Comparison of ENCODE assay signal across 13 mouse cellular contexts in the genomic region with DNA sequence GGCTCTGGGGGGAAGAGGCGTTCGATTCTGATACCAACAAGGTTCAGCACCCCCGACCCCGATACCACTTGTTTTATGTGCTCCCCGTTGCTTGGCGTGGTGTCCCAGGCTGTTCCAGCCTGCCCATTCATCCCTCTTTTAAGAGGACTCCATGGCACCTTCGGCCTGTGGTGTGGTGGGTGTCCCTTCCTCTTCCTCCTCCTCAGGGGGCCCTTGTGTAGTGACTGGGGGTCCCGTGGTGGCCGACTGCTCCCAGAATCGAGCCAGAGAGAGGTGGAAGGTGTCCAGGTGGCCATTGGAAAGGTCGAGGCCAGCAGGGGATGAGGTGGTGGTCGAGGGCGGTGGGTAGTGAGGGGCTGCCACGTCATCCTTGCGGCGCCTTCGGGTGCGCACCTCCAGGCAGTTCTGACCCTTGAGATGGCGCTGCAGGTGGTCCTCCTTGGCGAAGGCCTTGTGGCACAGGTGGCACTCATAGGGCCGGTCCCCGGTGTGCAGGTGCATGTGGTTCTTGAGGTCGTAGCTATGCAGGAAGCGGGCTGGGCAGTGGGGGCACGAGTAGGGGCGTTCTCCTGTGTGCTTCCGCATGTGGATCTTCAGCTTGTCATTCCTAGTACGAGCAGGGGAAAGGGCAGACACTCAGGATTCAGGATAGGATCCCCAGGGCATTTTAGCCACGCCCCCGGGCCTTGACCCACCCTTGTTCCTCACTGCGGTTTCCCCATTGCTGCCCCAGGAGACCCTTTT. TPM values are rescaled to one million over a fixed set of nuclear protein-coding genes. Genes with fewer than 3 reads are reported as not detected.
A peak's percentile ranks its signal among the peaks of the same experiment; 100 is the strongest.
DNase-seq lines count a peak whose midpoint lies in the region; ATAC-seq lines count a peak whose summit lies in the region.
"Had no signal": no experiment of that assay in that cellular context is flagged by ENCODE, and none has a peak within 500 bp of the region (broad histone marks: within the 10 kb centered on the region; RNA-seq: fewer than 3 reads in every experiment).

No protein-coding gene starts in this region.

- H3K4me2 ChIP-seq in midbrain, embryonic 13.5 days (replicated peaks) = peak overlapping the region; percentile 84

- no peak overlapping the region for H3K4me3 ChIP-seq in midbrain, embryonic 13.5 days (replicated peaks)

- H3K27ac ChIP-seq in midbrain, embryonic 13.5 days = no peak overlapping the region

- H3K9ac ChIP-seq in midbrain, embryonic 13.5 days (replicated peaks) = 0 out of 2 replicates have a peak overlapping the region, but pooled peaks have one; percentile 78

- H3K36me3 ChIP-seq in midbrain, embryonic 13.5 days = no peaks in the 10 kb centered on the region

- DNase-seq in heart, adult 11 months = peak; percentile 94
- no peak for DNase-seq in heart, postnatal 10 days
- DNase-seq in spleen, postnatal 36 days (ENCODE audit: low spot score in 2 of 2) = peak; percentile 54 to 57
- DNase-seq in spleen, adult 12 weeks (ENCODE audit: low spot score) = no peak
- DNase-seq in thymus, postnatal 36 days = peak; percentile 46 to 65
- no peak for DNase-seq in ovary, adult 18-20 months (ENCODE audit: low spot score)
- no peak for DNase-seq in cerebellum, postnatal 36 days
- DNase-seq: forebrain, postnatal 0 days; heart, postnatal 4 days; lung, postnatal 36 days had no signal

- H3K27me3 ChIP-seq in midbrain, embryonic 13.5 days = no peaks in the 10 kb centered on the region

- H3K9me3 ChIP-seq in midbrain, embryonic 13.5 days = no peaks in the 10 kb centered on the region
- H3K9me3 ChIP-seq: G1E had no signal

- intact Hi-C loops in heart, postnatal 10 days (cut with DNase I) = loop anchor here (2.0 kb wide), 1 partner anchor 105 kb away; no protein-coding TSS in a partner anchor

- WGBS in midbrain, embryonic 13.5 days = 86% methylated on average over 31 of the region's 31 CpGs

- H3K4me1 ChIP-seq in midbrain, embryonic 13.5 days (replicated peaks) = peaks cover 24% of the 10 kb centered on the region

- ATAC-seq in midbrain, embryonic 13.5 days = no peak

RNA-seq across cellular contexts. Expression of a gene that starts 14.5 kb away (rescaled TPM):
- under 1 TPM; 0.43 to 0.57 TPM for total RNA-seq in heart, postnatal 10 days (2021)
- polyA plus RNA-seq in midbrain, embryonic 13.5 days (2015; fragmentation: Nextera tagmentation; extraction: Ambion mirVana) = 0.88 and 0.93 TPM in 2 replicates
- total RNA-seq: forebrain, postnatal 0 days had no signal
- polyA plus RNA-seq: G1E had no signal

RNA-seq across cellular contexts. Expression of a gene that starts 15.0 kb away (rescaled TPM):
- 10 to 100 TPM; 20.2 to 25.6 TPM for total RNA-seq in heart, postnatal 10 days (2021)
- 0.45 and 0.54 TPM in 2 replicates for polyA plus RNA-seq in midbrain, embryonic 13.5 days (2015; fragmentation: Nextera tagmentation; extraction: Ambion mirVana)

RNA-seq across cellular contexts. Expression of a gene that starts 17.8 kb away (rescaled TPM):
- total RNA-seq in heart, postnatal 10 days (2021) = under 1 TPM in 1 of 2 experiments, not detected in 1; 0.26 TPM
- polyA plus RNA-seq in midbrain, embryonic 13.5 days (2015; fragmentation: Nextera tagmentation; extraction: Ambion mirVana) = 0.19 and 0.24 TPM in 2 replicates
- total RNA-seq: G1E had no signal
- polyA plus RNA-seq: G1E had no signal

RNA-seq across cellular contexts. Expression of a gene that starts 23.0 kb away (rescaled TPM):
- total RNA-seq in heart, postnatal 10 days (2021) = under 1 TPM in 1 of 2 experiments, not detected in 1; 0.64 TPM
- 1.5 TPM in 1 of 2 replicates, not detected in the other for polyA plus RNA-seq in midbrain, embryonic 13.5 days (2015; fragmentation: Nextera tagmentation; extraction: Ambion mirVana)
- polyA plus RNA-seq: forebrain, postnatal 0 days; testis, adult 2 months had no signal

RNA-seq across cellular contexts. Expression of a gene that starts 29.8 kb away (rescaled TPM):
- total RNA-seq in heart, postnatal 10 days (2021) = 100 to 1,000 TPM; 101 to 118 TPM
- 28.2 and 34.2 TPM in 2 replicates for polyA plus RNA-seq in midbrain, embryonic 13.5 days (2015; fragmentation: Nextera tagmentation; extraction: Ambion mirVana)

Comparison
In these comparisons a context has a peak if more than half of its experiments do, and no peak if none do; other contexts are left out.
1. DNase-seq: peak in heart, adult 11 months (single experiment), spleen, postnatal 36 days (2 of 2) and thymus, postnatal 36 days (2 of 2); none in heart, postnatal 10 days (0 of 2), spleen, adult 12 weeks (single experiment), ovary, adult 18-20 months (single experiment) and cerebellum, postnatal 36 days (0 of 2).